Mouse (Mus musculus) megakaryocyte-erythroid progenitor cell, adult 5 weeks (primary cell): ENCODE results near the gene Paip2b. TPM values are rescaled to one million over a fixed set of nuclear protein-coding genes. Genes with fewer than 3 reads are reported as not detected.

ENCODE experiments used
- polyA plus RNA-seq: library from polyadenylated mRNA; stranded (reverse); fragments of >175 nt; gene quantifications from 2 replicates; pipeline ENCODE4 v1.2.3, GENCODE M21; 2012

Gene Paip2b
- polyA plus RNA-seq, result 14.8 and 21.6 TPM in 2 replicates

DNA sequence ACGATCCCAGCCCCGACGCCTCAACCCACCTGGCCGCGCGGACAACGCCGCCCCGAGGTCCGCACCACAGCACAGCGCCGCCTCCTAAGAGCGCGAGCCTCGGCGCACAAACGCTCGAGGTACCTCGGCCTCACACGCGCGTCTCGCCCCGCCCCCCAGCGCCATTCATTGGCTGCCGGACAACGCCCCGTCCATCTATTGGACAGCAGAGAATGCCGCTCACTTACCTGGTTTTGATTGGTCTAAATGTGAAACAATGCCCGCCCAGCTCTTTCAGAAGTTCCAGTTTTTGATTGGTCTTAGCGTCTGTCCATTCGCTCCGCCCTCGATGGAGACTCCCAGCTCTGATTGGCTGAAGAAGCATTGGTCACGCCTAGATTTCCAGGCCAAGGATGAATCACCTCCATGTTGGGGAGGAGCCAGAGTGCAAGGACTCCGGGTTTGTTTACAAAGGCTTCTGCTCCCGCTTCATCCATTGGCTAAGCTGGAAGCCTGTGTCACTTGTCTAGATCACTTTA is at the start of gene Paip2b:
Gene Paip2b (minus strand): TSS at position 136 of the 518 bp plus-strand sequence.

DNA sequence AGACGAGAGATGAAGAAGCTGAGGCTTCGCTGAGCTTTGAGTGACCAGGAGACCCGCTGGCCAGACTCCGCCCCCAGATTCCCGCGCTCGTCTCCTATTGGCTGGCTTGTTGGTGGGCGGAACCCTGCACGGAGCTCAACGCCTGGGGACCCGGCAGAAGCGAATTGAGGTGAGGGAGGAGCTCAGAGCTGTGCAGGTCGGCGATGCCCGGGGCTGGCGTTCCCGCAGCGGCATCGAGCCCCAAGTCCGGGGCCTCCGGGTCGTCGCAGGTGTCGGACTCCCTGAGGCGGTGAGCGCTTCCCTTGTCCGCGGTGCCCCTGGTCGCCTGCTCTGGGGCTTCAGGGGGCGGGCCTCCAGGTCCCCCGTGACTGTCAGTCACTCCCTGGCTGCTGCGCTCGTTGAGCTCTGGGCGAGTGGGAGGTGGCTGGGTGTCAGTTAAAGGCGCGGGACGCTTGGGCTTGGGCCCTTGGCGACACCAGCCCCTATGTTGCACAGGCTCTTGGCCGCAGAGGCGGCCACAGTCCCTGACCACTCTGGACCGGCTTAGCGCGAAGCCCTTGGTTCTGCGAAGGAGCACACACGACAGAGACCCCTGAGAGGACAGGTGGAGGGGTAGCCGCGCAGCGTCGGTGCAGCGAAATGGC is 35.5 kb upstream of the Paip2b start, which contains the start of gene Zfp638:
Gene Zfp638 (plus strand): TSS at position 156 of the 644 bp plus-strand sequence.

DNA sequence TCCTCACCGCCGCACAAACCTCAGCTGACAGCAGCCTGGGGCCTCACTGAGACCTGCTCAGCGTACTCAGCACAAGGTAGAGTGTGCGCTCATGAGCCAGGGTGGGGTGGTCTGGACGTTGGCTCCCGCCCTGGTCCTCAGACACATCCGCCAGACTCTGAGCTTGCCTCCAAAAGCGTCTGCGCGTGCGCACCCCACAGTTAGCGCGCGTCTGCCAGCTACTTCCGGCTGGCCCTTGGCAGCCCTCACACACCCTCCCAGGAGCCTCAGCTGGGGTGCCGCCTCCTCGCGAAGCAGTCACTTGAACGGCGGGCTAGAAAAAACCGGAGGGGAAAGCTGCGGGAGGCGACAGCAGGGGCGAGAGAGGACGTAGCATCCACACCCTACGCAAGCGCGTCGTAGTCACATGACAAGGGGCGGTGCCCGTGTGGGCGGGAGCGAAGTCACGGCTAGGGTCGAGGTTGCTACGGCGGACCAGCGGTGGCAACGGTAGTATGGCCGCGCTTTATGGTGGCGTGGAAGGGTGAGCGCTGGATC is 36.7 kb downstream of the Paip2b start, which contains the start of gene Nagk:
Gene Nagk (plus strand): TSS at position 223 of the 537 bp plus-strand sequence.

DNA sequence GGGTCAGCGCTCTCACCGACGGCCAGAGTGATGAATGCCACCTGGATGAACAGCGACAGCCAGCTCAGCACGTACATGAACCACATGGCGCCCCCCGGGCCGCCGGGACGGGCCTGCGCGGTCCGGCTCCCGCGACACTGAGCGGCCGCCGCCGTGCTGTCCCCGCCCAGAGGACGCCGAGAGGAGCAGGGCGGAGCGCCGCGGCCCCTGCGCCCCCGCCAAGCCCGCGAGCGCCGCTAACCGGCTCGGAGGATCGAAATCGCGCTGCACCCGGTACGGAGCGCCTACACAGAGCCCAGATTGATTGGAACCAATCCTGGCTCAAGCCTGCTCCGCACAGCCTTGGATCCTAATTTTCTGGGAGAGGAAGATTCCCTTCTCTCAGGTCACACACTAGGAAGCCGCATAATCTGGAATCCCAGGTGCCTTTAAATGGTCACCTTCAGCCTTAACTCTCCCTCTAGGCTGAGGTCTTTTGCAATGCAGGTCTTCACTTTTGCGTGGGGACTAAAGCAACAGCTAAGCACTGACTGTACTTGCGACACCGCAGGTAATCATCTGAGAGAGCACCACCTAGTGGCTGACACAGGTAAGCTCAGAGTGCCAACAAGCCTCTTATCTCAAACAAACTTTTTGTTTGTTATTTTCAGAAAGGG is 55.8 kb downstream of the Paip2b start, which contains the start of gene Tex261:
Gene Tex261 (minus strand): TSS at position 176 of the 656 bp plus-strand sequence.

DNA sequence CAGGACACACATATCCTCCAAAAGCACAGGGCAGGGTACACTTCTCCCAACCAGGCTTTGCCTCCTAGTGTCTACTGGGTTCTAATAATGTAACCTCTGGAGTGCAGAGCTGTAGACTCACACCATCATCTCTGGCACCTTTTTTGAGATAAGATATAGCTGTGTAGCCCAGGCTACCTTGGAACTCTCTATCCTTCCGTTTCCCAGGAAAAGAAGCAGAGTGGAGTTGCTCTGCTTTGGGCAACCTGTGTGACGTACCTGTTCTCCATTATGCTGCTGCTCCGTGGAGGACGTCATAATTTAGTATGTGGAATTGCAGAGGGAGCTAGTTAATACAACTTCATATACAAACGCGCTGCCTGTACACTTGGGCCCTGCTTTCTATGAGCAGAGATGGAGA is 69.2 kb downstream of the Paip2b start, which contains the start of gene Ankrd53:
Gene Ankrd53 (plus strand): TSS at position 301 of the 400 bp plus-strand sequence.

Other genes starting within 250 kb of the Paip2b start
- gene Clec4f, start 175.6 kb downstream of the Paip2b start, polyA plus RNA-seq, result not detected in 2 replicates
- not detected in 2 replicates for gene Cd207, start 153.9 kb downstream of the Paip2b start, polyA plus RNA-seq
- gene Vax2, start 120.5 kb downstream of the Paip2b start, polyA plus RNA-seq, result not detected in 2 replicates
- gene Atp6v1b1, start 88.8 kb downstream of the Paip2b start, polyA plus RNA-seq, result not detected in 2 replicates
- not detected in 2 replicates for gene Ankrd53, start 69.1 kb downstream of the Paip2b start, polyA plus RNA-seq
- 43.6 and 45.3 TPM in 2 replicates for gene Tex261, start 55.9 kb downstream of the Paip2b start, polyA plus RNA-seq
- 7.6 and 8.4 TPM in 2 replicates for gene Nagk, start 36.8 kb downstream of the Paip2b start, polyA plus RNA-seq
- gene Zfp638, start 35.4 kb upstream of the Paip2b start, polyA plus RNA-seq, result 11.2 and 11.8 TPM in 2 replicates
- gene Dysf, start 176.8 kb upstream of the Paip2b start, polyA plus RNA-seq, result not detected in 2 replicates